Mouse (Mus musculus): ENCODE data around the gene Pou2af1. TPM values are rescaled to one million over a fixed set of nuclear protein-coding genes. Genes with fewer than 3 reads are reported as not detected.

Pou2af1 gene
- polyA plus RNA-seq, 1 experiment from 2014 or later = 0.09 TPM

DNA sequence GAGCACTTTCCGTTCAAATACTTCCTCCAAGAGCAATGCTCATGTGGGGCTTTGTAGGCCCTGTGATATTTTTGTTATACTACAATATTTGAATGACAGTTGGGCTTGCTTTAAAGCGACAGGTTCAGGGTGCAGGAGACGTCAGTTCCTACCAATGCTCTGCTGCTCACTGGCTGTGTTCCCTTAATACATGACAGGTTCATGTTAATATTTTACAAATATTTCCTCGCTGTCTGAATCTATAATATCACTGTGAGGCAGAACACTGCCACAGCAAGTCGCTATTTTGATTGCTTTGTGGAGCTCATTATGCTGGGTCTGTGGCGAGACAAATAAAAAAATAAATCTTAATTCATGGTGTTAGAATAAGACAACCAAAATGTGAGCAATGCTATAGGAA lies 2.3 kb upstream of the Pou2af1 start:
- no peaks in the 10 kb centered on the region for H3K4me1 ChIP-seq (ENCODE audit: control insufficient read depth, insufficient read depth, low read length)
- 75% methylated on average over 6 of the region's 6 CpGs for WGBS
- ATAC-seq (no peak), DNase-seq (ENCODE audit: low spot score) (no peak)
- H3K9ac ChIP-seq (ENCODE audit: low read length) = no peak overlapping the region
- H3K36me3 ChIP-seq (ENCODE audit: control insufficient read depth, insufficient read depth, low read length) = no peaks in the 10 kb centered on the region
- no peak overlapping the region for H3K27ac ChIP-seq (ENCODE audit: low read depth, low read length)
- H3K4me3 ChIP-seq (ENCODE audit: low read depth, low read length) = no peak overlapping the region
- no peaks in the 10 kb centered on the region for H3K9me3 ChIP-seq (replicated peaks; ENCODE audit: control insufficient read depth, low read length)
- no peak overlapping the region for H3K4me2 ChIP-seq (ENCODE audit: low read length)
- no peaks in the 10 kb centered on the region for H3K27me3 ChIP-seq (replicated peaks; ENCODE audit: control insufficient read depth, insufficient read depth, low read length)

DNA sequence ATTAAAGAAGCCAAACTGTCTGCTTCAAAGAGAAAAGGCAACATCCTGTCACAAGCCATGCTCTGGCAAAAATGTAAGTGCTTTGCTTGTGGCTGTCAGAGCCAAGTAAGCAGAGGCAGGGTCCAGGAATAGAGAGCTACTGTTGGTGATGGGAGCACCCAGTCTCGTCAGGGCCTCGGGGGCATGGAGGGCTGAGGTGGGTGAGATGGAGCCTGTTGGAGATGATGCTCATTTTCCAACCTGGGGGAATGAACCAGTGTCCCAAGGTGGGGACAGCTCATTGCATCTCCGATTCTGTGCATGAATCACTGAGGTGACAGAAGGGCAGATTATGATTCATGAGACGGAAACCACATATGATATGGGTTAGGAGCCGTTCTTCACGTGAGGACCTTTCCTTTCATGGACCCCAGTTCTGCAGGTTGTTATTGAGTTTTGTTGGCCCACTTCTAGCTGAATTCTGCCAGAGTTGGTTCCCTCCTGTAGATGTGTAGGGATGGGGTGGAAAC lies 275 bp downstream of the Pou2af1 start:
- no peak overlapping the region for H3K9ac ChIP-seq (ENCODE audit: low read length)
- H3K27ac ChIP-seq (ENCODE audit: low read depth, low read length) = no peak overlapping the region
- H3K27me3 ChIP-seq (replicated peaks; ENCODE audit: control insufficient read depth, insufficient read depth, low read length) = no peaks in the 10 kb centered on the region
- H3K4me3 ChIP-seq (ENCODE audit: low read depth, low read length) = no peak overlapping the region
- no peak for DNase-seq (ENCODE audit: low spot score)
- H3K36me3 ChIP-seq (ENCODE audit: control insufficient read depth, insufficient read depth, low read length) = no peaks in the 10 kb centered on the region
- ATAC-seq = no peak
- 94% methylated on average over 6 of the region's 6 CpGs for WGBS
- no peak overlapping the region for H3K4me2 ChIP-seq (ENCODE audit: low read length)
- H3K9me3 ChIP-seq (replicated peaks; ENCODE audit: control insufficient read depth, low read length) = no peaks in the 10 kb centered on the region
- no peaks in the 10 kb centered on the region for H3K4me1 ChIP-seq (ENCODE audit: control insufficient read depth, insufficient read depth, low read length)

DNA sequence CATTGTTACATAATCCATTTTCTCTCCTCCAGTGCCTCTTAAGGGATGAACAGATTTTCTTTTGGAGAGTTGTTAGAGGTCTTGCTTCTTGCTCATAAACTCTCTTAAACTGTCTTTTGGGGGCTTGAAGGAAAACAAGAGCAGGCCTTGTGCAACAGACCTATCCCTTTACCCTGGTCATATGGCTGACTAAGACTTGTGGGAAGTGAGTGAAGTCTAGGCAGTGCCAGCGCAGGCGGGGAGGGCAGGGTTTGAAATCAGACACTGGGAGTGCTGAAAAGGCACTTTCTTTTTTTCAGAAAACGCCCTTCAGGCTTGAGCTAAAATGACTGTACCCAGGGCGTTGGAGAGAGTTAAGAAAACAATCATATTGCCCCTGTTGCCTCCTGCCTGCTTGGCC lies 1.8 kb downstream of the Pou2af1 start:
- WGBS = 66% methylated on average over 4 of the region's 4 CpGs
- Histone ChIP-seq H3K36me3 (ENCODE audit: control insufficient read depth, insufficient read depth, low read length) (no peaks in the 10 kb centered on the region), H3K9ac (ENCODE audit: low read length) (no peak overlapping the region), H3K4me2 (ENCODE audit: low read length) (no peak overlapping the region), H3K4me1 (ENCODE audit: control insufficient read depth, insufficient read depth, low read length) (no peaks in the 10 kb centered on the region), H3K27ac (ENCODE audit: low read depth, low read length) (no peak overlapping the region), H3K9me3 (replicated peaks; ENCODE audit: control insufficient read depth, low read length) (no peaks in the 10 kb centered on the region), H3K27me3 (replicated peaks; ENCODE audit: control insufficient read depth, insufficient read depth, low read length) (no peaks in the 10 kb centered on the region), H3K4me3 (ENCODE audit: low read depth, low read length) (no peak overlapping the region)
- DNase-seq (ENCODE audit: low spot score) = no peak
- no peak for ATAC-seq

DNA sequence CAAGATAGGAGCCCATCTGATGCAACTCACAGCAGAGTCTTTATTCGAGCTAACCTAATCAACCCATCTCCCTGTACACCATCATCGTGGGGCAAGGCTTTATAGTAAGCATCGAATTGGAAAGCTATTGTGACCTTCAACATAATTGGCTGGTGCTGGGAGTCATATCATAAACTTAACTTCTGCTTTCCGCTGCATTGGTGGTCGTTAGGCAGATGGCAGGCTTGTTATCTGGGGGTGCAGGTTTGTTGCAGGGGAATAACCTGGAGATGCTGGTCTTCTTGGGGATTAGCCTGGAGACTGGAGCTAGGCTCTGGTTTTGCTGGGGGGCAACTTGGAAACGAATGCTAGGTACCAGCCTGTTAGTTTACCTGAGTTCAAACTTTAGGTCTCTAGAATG lies 2.4 kb downstream of the Pou2af1 start:
- H3K27me3 ChIP-seq (replicated peaks; ENCODE audit: control insufficient read depth, insufficient read depth, low read length) = no peaks in the 10 kb centered on the region
- no peak overlapping the region for H3K9ac ChIP-seq (ENCODE audit: low read length)
- no peaks in the 10 kb centered on the region for H3K36me3 ChIP-seq (ENCODE audit: control insufficient read depth, insufficient read depth, low read length)
- ATAC-seq = no peak
- no peak overlapping the region for H3K4me2 ChIP-seq (ENCODE audit: low read length)
- no peak overlapping the region for H3K27ac ChIP-seq (ENCODE audit: low read depth, low read length)
- 83% methylated on average over 6 of the region's 6 CpGs for WGBS
- DNase-seq (ENCODE audit: low spot score) = no peak
- no peaks in the 10 kb centered on the region for H3K9me3 ChIP-seq (replicated peaks; ENCODE audit: control insufficient read depth, low read length)
- H3K4me1 ChIP-seq (ENCODE audit: control insufficient read depth, insufficient read depth, low read length) = no peaks in the 10 kb centered on the region
- H3K4me3 ChIP-seq (ENCODE audit: low read depth, low read length) = no peak overlapping the region

DNA sequence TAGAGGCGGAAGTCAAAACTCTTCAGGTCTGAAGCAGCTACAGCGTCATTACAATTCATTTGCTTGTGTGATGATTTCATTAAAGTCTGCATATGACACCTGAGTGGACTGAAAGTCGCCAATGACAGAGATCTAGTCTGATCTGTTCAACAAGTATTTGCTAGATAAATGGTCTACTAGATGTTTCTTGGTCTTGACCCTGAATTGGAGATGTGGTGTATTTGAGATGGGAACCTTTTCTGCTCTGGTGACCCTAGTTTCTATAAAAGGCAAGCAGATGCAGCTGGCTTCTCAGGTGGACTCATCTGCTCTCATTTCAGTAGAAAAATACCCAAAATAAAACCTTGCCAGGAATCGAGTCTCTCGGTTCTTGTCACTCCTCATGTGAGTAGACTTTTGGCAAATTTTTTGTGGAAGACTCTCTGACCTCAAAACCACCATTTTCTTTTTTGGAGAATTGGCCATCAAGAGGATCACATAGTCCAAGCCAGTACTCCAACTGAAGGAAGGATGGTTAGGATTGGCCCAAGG lies 12.2 kb downstream of the Pou2af1 start:
- H3K4me1 ChIP-seq (ENCODE audit: control insufficient read depth, insufficient read depth, low read length) = no peaks in the 10 kb centered on the region
- no peak for DNase-seq (ENCODE audit: low spot score)
- no peak overlapping the region for H3K4me3 ChIP-seq (ENCODE audit: low read depth, low read length)
- H3K27me3 ChIP-seq (replicated peaks; ENCODE audit: control insufficient read depth, insufficient read depth, low read length) = no peaks in the 10 kb centered on the region
- ATAC-seq = no peak
- no peak overlapping the region for H3K27ac ChIP-seq (ENCODE audit: low read depth, low read length)
- H3K36me3 ChIP-seq (ENCODE audit: control insufficient read depth, insufficient read depth, low read length) = no peaks in the 10 kb centered on the region
- WGBS = 90% methylated on average over 5 of the region's 5 CpGs
- H3K4me2 ChIP-seq (ENCODE audit: low read length) = no peak overlapping the region
- H3K9ac ChIP-seq (ENCODE audit: low read length) = no peak overlapping the region
- no peaks in the 10 kb centered on the region for H3K9me3 ChIP-seq (replicated peaks; ENCODE audit: control insufficient read depth, low read length)

DNA sequence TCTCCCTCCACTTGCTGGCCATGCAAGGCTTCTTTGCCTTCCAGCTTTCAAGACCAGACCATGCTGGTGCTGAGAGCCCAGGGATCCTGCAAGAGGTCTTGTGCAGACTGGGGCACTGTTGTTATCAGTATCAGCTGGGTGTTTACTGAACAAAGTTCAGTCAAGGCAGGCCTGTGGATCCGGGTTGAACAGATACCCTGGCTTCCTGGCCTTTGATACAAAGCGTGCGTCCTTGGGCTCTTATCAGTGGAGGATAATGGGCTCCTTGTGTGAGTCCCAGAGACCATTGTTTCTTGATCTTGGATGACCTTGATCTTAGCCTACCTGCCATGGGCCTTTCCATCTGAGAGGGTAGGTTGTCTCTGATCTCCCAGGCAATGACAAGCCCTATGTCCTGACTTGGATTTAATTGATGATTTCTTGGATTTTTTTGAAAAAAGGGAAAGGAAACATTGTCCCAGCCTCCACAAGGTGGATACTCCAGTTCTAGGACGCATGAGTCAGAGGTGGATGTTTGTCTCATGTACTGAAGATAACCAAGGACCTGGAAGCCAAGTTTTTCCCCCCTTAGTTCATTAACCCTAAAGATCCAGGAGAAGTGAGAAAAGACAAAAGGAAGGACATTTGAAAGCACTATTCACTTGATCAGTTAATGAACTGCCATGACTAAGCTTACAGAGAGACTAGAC lies 17.3 kb downstream of the Pou2af1 start:
- Histone ChIP-seq H3K4me1 (ENCODE audit: control insufficient read depth, insufficient read depth, low read length) (no peaks in the 10 kb centered on the region), H3K27me3 (replicated peaks; ENCODE audit: control insufficient read depth, insufficient read depth, low read length) (no peaks in the 10 kb centered on the region), H3K9ac (ENCODE audit: low read length) (no peak overlapping the region), H3K4me3 (ENCODE audit: low read depth, low read length) (no peak overlapping the region), H3K4me2 (ENCODE audit: low read length) (no peak overlapping the region), H3K27ac (ENCODE audit: low read depth, low read length) (no peak overlapping the region), H3K36me3 (ENCODE audit: control insufficient read depth, insufficient read depth, low read length) (no peaks in the 10 kb centered on the region), H3K9me3 (replicated peaks; ENCODE audit: control insufficient read depth, low read length) (no peaks in the 10 kb centered on the region)
- 78% methylated on average over 4 of the region's 4 CpGs for WGBS
- ATAC-seq (no peak), DNase-seq (ENCODE audit: low spot score) (no peak)

DNA sequence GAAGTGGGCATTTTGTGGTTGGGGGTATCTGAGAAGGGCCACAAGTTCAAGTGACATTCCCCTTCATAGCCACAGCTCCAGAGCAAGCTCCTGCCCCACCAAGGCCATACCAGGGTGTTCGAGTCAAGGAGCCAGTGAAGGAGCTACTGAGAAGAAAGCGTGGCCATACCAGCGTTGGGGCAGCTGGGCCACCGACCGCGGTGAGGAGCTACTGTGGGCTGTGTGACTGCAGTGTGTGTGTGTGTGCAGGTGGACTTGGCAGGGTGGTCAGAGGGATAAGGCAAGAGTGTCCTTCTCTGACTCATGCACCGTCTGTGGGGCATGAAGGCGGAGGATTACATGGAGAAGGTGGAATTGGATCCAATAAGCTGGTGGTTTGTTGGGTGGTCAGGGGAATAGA lies 18.7 kb downstream of the Pou2af1 start:
- Histone ChIP-seq H3K36me3 (ENCODE audit: control insufficient read depth, insufficient read depth, low read length) (no peaks in the 10 kb centered on the region), H3K4me3 (ENCODE audit: low read depth, low read length) (no peak overlapping the region), H3K9me3 (replicated peaks; ENCODE audit: control insufficient read depth, low read length) (no peaks in the 10 kb centered on the region), H3K27me3 (replicated peaks; ENCODE audit: control insufficient read depth, insufficient read depth, low read length) (no peaks in the 10 kb centered on the region), H3K4me1 (ENCODE audit: control insufficient read depth, insufficient read depth, low read length) (no peaks in the 10 kb centered on the region), H3K4me2 (ENCODE audit: low read length) (no peak overlapping the region), H3K27ac (ENCODE audit: low read depth, low read length) (no peak overlapping the region), H3K9ac (ENCODE audit: low read length) (no peak overlapping the region)
- ATAC-seq = no peak
- no peak for DNase-seq (ENCODE audit: low spot score)
- 95% methylated on average over 8 of the region's 8 CpGs for WGBS

DNA sequence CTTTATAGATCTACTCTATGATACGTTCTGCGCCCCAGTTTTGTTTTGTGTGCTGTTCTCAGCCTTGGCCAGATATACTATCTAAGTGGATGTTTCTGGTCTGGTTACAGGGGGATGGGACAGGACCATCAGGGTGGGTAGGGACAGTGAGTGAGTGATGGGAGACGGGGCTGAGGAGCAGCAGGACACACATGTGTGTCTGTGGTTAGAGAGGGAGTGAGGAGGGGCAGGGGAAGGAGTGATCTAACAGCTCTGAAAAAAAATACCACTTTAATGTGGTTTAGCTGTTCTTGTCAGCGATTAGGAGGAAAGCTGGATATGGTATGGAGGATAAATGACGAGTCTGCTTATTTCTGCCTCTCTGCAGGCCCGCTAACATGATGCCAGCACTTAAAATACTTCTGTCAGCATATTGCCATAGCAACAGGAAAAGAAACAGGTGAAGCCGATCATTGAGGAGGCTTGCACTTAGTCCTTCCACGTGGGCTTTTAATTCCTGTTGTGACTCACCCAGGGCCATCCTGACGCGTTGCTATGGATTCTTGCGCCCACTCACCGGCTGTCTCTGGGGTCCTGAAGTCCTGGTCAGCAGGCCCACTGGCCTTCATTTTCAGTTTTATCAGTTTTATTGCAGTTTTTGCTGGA lies 25.4 kb downstream of the Pou2af1 start:
- H3K9me3 ChIP-seq (replicated peaks; ENCODE audit: control insufficient read depth, low read length) = no peaks in the 10 kb centered on the region
- no peaks in the 10 kb centered on the region for H3K4me1 ChIP-seq (ENCODE audit: control insufficient read depth, insufficient read depth, low read length)
- DNase-seq (ENCODE audit: low spot score) = peak; percentile 58
- 66% methylated on average over 12 of the region's 12 CpGs for WGBS
- H3K4me3 ChIP-seq (ENCODE audit: low read depth, low read length) = no peak overlapping the region
- peak; percentile 42; the same call in 1 of the 2 replicates for ATAC-seq
- no peak overlapping the region for H3K9ac ChIP-seq (ENCODE audit: low read length)
- no peaks in the 10 kb centered on the region for H3K27me3 ChIP-seq (replicated peaks; ENCODE audit: control insufficient read depth, insufficient read depth, low read length)
- H3K36me3 ChIP-seq (ENCODE audit: control insufficient read depth, insufficient read depth, low read length) = no peaks in the 10 kb centered on the region
- no peak overlapping the region for H3K27ac ChIP-seq (ENCODE audit: low read depth, low read length)
- no peak overlapping the region for H3K4me2 ChIP-seq (ENCODE audit: low read length)

Measured in forebrain, embryonic 14.5 days (tissue).